Mouse (Mus musculus) bone marrow, adult 2 months (tissue): ENCODE measurements around the gene Nek7.

ENCODE experiments used
- CTCF ChIP-seq: fragments of 200-500 bp; IDR thresholded peaks from 2 replicates; pipeline ENCODE4 v1.5.1; 2011; ENCODE audit warnings: low read length, control low read depth; ENCODE audit not compliant: control insufficient read depth, insufficient read depth
- POLR2A ChIP-seq: fragments of 200-500 bp; IDR thresholded peaks from 2 replicates; pipeline ENCODE4 v1.6.1; 2011; ENCODE audit warnings: low read depth, mild to moderate bottlenecking, control low read depth, low read length, borderline replicate concordance; ENCODE audit not compliant: control insufficient read depth

DNA sequence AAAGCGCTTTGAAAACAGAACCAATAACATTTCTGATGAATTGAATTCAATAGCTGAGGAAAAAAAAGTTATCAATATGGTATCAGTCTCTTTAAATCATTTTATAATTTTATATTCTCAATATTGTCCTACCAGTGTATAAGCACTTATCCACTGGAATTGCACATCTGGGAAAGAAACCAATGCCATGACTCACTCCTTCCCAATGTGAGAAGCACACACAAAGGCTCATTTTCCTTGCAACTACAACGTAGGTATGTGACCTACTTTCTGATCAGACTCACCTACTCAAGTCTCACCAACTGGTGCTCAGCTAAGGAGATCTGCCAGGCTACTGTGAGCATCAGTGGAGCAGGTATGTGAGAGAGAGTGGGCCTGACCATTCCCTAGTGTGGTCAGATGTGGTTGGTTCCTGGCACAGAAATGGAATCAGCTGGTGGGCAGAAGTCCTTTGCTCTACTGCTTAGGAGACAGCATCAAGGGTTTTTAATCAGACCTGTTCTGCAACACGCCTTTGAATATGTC is 23.4 kb upstream of the Nek7 start:
- TF ChIP-seq CTCF, result no peak
- no peak for TF ChIP-seq POLR2A
